Mouse (Mus musculus) ES-CJ7 (cell line): ENCODE data around the gene Dedd.
"Not testable (repeated sequence)": the region's sequence is repeated elsewhere in the genome, so short reads cannot be mapped to it uniquely, and the experiment has no call there.

Source experiments
- DNase-seq: peaks from one replicate; pipeline ENCODE4 v3.0.0; 2011; ENCODE audit warnings: low read depth, low spot score

Dedd gene

DNA sequence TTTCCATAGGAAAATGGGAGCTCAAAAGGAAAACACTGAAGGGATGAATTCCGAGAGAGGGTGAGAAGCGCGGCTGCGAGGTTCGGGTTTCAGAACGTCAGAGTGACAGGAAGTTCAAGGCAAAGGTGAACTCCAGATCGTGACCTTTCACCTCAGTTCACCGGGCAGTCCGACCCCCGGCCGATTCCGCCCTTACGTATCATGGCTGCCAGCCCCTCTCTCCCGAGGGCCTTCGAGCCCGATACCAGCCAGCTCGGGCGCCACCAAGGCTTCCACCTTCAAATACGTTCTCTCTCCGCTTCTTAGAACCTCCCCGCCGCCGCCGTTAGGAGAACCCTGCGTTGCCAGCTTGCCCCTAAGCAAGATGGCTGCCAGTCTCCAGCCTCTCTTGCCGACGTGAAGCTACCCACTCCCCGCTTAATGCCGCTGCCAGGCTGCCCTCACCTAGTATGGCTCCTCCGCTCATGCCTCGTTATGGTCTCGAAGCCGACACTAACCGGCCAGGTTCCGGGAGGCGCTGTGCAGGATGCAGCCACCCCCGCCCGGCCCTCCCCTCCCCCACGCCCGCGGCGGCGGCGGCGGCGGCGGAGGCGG, at the start of gene Dedd:
Gene Dedd (plus strand): TSS at position 307 of the 594 bp plus-strand sequence.
- peak; percentile 96 for DNase-seq

DNA sequence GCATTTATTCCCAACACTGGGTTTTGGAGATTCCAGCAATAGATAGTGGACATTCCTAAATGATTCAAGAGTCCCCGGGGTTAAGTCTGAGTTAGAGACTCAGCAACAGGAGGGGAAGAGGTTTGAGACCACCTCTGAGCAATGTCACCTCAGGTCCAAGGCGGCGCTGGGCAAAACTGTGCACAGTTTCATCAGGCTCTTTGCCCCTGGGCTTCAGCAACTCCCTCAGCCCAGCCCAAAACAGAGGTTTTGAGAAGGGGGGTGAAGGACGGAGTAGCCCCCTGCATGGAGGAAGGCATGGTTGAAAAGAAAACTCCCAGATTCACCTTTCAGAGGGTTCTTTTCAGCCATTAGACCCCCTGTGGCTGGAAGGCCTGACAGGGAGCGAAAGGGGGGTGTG, 49.2 kb upstream of the Dedd start:
- DNase-seq, result no peak

DNA sequence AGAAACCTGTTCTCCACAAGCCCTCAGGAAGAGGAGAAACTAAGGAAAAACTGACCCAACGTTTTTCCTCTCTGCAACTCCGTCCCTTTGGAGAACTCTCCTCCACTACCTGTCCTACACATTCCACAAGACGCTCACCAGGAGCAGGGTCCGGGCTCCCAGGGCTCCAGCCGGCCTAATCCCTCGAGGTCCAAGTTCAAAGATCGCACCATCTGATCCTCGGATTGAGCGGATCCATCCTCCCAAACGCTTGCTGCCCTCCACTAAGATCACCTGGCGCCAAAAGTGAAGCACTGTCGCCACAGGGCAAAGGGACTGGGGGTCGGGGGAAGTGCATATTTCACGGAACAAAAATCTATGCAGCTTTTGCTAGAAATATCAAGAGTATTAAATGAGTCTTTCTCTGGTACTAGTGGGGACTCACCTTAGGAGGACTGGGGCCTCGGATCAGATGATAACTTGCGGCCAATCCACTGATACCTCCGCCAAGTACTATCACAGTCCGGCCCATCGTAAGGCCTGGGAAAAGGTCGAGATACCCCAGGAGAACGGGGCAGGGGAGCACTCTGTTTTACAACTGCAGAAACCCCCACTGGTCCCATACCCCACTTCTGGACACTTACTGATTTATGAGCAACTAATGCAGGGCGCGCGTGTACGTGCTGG, 48.6 kb upstream of the Dedd start:
- DNase-seq, result no peak

DNA sequence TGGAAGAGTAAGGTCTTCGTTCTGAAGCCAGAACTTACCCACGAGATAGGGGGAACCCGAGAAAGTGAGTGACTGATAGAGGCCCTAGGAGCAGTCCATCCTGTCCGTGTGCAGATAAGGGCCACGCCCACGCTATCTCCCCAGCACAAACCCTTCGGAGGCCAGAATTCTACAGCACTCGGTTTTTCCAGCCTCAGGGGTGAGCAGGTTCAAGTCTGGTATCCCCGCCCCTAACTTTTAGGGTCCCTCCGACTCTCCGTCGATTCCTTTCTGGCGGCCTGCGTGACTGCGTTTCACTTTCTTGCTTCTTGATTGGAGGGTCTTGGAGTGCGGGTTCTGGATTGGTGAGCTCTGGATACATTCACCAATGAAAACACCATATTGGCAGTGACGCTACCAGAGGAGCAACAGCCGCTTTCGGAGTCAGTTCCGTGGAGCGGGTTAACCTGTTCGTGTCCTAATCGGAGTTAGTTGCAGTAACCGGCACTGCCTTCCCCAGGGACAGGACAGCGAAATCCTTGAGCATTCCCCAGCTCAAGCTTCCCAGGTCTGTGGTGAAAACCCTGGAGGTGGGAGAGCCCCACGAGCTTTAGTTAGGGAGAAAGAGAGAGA, 47.9 kb upstream of the Dedd start, which contains the start of gene Ppox:
Gene Ppox (minus strand): TSS at position 271 of the 612 bp plus-strand sequence.
- peak; percentile 99 for DNase-seq

DNA sequence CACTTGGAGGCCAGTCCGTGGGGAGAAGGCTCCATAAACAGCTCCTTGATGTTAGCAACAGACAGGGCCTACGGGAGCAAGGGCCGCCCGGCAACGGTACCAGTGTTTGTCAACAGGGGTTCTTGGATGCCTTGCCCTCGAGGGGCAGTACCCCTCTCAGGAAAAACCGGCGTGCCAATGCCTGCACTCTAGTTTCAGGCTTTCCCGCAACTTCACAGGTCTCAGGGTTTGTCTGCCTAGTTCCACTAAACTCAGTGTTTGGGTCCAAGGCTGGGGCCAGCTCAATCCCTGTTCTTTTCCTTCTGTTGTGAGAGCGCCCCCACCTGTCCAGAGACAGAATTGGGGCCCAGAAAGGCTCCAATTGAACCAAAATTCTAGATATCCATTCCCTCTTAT, 47.4 kb upstream of the Dedd start:
- peak; percentile 74 for DNase-seq

DNA sequence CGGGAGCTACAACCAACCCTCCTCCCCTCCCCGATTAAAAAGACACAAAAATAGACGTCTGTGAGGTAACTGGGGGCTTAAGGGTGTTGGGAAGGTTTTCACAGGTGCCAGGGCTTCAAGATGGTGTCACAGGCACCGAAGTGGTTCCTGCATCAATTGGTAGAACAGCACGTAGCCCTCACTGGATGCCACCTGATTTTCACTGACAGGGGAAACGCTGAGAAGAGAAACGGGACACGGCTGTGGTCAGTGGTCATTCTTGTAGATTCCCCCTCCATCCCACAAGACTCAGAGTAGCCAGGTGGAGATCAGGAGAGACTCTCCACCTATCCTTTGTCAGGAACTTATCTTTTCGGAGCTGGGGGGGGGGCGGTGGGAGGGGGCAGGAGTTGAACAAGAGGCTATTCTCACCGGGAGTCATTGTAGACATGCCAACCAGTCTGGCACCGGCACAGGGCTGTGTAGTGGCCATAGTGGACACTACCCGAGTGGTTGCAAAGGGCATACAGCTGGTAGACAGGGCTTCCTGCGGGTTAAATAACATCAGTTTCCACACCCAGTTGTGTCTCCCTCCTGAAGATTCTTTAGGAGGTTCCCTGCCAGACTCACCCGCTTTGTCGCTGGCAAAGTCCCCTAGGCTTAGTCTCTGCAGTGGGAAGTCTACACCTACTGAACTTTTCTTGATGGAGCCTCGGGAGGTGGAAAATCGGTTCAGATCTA, 46.7 kb upstream of the Dedd start:
- no peak for DNase-seq

DNA sequence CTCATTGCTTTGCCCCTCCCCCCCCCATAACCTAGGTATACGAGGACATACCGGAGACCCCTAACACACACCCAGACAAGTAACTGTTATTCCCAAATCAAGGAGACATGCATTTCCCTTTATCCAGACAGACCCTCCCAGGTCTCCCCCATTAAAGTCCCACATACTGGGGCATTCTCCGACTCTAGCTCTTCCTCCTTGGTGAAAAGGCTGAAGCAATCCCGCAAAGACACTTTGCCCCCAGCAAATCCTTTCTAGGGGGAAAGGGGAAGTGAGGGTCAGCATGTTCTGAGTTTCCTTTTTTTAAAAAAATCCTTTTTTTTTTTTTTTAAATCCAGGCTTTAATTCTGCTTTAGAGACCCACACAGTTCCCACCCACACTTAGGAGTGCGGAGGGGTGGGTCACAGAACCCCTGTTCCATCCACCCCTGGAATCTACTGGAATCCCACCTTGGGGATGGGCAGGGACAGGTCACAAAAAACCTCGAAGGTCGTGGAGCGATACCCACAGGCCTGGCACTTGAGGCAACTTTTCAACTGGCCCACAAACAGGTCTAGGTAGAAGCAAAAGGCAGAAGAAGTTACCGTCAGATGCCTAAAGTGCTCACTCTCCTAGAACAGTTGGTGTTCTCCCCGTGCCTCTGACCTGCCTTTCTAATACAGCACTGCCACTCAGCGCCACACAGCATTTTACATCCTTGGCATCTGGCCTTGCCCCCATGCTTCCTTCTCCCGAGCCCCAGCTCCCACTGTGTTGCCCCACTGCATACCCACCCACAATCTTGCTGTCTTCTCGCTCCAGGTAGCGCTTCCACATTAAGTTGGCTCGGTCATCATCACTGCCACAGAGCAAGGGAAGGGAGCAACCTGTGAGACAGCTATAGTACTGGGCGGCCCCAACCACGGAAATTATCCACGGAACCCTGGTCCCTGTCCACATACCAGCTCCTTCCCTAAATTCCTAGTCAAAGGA, 45.5 kb upstream of the Dedd start:
- no peak for DNase-seq

DNA sequence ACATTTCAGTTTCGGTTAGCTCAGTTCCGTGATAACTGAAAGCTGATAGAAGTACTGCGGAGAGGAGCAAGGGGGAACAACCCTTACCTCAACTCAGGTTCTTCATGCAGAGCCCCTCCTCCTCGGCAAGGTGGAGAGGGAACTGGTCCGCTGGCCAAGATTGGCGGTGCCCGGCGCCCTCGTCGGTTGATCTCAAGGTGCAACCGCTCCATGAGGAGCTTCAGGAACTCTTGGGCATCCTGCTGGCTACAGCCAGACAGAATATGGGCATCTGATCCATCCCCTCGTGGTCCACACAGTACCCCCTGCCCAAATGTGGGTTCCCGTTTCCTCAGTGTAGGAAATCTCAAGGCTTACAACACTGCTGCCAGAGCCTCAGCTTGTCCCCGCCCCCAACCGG, 44.5 kb upstream of the Dedd start:
- no peak for DNase-seq

DNA sequence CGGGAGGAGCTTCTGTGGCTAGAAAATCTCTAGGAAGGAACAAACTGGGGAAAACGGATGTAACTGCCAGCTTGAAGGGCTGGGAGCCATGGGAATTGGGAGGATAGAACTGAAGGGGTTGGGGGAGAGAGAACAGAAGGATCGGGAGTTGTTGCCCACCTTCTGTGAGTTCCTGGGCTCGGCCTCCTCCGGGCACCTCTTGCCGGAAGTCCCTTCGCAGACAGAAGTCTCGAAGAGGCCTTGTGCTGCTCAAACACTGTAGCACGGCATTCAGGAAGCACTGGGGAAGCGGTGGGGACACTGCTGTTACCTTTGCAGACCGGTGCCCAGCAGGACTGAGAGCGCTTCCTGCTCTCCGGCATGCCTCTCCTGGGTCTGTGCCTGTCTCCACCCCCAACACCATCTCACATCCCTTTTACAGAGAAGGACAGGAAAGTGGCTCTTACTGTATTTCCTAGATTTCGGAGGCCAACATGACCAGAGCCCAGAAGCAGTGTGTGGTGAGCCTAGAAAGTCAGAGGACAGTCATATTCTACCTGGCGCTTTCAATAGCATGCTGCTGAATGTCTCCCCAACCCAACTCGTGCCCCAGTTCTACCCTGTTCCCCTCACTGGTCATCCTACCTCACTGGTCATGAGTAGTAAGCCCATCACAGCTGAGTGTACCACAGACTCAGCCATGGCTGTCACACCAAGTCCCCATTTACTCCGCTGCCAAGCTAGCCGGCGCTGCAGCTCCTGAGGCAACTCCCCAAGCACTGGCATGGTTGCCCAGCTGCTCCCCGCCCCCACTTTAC, 43.7 kb upstream of the Dedd start:
- no peak for DNase-seq

DNA sequence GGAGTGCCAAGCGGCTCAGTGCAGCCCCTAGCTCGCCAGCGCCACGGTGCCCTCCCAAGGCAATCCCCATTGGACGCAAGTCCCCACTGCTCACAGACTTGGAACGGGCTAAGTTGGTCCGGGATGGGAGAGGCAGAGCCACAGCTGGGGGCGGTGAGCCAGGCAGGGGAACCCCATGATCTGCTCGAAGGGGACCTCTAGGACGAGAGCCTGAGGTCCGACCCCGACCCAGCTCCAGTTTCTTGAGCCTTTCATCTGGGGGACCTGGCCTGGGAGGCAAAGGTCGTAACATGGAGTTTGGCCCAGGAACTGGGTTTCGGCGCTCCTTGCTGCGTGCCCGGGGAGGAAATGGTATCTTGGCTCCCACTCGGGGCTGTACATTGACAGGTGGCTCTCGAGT, 42.4 kb upstream of the Dedd start:
- no peak for DNase-seq

DNA sequence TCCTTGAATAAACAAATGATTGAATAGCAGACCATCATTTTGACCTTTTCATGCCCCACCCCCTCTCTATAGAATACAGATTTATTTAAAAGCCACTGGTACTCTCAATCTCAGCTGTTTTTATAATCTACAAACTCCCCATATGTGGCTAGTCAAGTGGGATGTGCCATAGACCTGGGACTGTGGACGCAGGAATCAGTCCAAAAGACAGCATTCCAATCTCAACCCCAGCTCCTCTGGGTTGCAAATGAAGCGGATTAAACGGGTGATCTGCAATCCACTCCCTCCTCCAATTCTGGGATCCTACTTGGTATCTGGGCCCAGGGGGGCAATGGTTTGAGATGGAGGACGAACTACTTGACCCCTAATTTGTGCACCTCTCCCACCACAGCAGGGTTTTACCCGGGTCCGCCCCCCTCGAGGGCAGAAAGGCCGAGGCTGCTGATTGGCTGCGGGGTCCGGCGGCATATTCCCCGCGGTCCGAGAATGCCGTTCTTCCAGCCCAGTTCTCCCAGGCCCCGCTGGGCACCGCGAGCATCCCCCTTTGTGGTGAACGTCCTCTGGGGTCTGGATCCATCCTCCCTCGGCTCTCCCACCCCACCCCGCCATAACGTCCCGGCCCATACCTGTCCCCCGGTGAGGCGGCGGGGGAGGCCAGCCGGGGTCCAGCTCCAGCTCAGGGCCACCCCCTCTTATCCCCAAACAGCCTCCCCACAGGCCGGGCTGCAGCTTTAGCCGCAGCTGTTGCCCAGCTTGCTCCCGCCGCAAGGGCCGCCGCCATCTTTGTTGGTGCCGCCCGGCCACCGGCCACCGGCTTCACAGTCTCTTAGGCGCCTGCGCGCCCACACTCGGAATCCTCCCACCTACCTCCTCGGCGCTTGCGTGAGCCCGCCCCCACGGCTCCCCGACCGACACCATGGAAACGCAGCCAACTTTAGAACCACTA, 41.5 kb upstream of the Dedd start, which contains the start of gene Usp21:
Gene Usp21 (minus strand): TSS at position 856 of the 946 bp plus-strand sequence.
- peak; percentile 95 for DNase-seq

DNA sequence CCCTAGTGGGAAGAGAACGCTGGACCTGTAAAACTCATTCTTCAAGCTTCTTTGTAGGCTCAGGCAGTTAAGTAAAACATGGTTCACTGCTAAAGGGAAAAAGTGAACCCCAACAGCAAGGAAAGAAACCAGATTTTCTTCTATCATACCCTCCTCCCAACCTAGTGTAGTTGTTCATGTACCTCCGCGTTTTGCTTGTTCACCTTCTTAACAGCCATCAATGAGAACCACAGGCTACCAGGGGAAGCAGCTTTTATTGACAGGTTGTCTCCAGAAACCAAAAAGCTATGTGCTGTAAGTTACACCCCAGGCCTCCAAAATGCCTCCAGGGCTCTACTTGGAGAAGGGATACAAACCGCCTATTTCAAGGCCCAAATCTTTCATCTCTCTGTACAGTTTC, 40.6 kb upstream of the Dedd start:
- DNase-seq, result no peak

DNA sequence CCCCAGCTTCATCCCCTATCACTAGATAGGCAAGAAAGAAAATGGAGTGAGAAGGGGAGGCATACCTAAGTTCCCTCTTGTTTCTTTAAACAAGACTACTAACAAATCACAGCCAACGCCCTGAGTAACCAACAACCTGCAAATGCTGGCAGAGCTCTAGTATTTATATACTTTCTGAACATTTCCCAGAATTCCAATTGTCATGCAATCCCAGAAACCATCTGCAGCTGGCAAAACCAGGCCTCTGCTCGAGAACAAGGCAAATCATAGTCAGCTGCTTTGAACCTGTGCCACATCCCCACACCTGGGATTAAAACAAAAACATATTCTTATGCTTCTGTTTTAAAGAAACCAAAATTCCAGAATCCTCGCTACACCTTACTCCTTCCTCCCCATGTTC, 35.6 kb upstream of the Dedd start:
- DNase-seq, result no peak

DNA sequence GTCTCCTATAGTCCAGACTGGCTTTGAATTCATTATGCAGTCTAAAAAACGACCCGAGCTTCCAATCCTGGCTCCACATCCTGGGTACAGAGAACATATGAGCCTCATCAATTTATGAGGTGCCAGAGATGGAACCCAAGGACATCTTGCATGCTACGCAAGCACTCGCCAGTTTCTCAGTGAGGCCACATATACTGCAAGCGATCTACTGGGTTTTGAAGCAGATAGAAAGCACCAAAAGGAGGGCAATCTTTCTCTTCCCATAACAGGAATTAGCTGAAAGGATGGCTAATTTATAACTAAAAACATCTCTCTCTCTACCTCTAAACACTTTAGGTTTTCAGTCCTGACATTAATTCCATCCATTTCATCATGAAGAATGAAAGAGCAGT, 35.0 kb upstream of the Dedd start:
- DNase-seq, result no peak

DNA sequence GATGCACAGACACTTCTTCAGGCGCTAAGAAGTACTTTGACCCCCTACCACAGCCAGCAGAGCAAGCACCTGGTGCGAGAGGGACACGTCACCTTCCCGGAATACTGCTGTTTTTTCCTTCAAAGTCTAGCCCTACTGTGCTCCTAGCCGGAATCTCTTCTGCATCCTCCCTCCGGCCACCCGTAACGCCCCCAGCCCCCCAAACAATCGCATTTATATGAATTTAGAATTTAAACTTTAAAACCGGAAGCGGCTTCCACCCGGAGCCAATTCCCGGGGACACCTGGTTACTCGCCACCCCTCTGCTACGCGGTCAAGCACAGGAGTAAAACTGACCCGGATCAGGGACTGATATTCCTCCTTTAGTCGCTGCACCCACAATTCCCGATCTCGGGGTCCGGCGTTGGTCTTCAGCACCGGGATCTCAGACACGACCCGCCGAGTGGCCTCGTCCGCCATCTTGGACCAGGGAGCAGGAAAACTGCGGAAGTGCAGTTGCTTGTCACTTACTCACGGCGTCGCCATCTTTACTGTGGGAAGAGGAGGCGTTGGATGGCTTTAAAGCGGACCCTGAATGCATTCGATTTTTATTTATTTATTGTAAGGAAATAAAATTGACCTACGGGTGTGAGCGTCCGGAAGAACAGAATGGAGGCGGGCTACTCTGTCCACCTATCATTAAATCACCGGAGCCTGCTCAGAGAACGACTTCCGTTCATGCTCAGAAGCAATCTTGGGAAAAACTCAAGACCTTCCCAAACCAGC, 34.5 kb upstream of the Dedd start, which contains the start of gene Ufc1:
Gene Ufc1 (minus strand): TSS at position 727 of the 765 bp plus-strand sequence.
- DNase-seq, result peak; percentile 92

DNA sequence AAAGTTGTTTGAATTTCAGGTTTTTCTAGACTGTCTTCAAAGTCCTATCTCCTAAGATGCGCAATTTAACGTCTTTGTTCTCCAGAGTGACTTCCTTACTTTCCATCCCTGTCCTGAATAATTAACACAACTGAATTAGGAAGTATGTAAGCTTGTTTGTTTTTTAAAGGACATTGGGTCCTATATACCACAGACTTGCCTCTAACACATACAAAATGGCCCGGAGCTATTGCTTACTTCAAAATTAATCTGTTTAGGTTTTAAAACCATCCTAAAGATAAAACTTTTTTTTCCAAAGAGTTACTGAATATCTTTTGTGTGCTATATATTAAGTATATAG, 33.9 kb upstream of the Dedd start:
- DNase-seq, result no peak

DNA sequence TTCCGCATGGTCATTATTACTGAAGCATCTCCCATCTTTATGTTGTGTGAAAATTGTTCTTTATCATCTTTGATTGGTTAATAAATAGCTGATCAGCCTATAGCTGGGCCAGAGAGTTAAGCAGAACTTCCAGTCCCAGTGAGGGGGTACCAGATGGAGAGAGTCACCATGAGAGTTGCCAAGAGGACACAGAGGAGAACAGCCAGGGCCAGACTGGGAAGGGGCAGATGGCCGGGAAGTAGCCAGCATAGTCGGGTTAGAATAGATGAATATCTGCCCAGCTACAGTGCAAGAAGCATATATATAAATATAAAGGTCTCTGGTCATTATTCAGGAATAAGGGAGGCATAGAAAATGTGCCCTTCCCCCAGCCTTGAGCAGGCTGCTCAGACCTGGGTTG, 30.7 kb upstream of the Dedd start:
- DNase-seq, result no peak

DNA sequence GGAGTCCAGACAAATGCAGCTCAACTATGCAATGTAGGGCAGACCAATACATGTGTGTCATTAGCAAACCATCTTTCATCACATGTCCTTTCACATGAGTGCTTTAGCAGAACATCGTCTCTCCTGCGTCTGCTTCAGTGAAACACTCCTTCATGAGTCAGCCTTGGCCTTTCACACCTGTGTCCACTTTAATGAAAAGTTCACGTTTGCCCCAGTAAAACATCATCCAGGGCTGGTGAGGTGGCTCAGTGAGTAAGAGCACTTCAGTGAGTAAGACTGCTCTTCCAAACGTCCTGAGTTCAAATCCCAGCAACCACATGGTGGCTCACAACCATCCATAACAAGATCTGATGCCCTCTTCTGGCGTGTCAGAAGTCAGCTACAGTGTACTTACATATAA, 22.8 kb upstream of the Dedd start:
- not testable (repeated sequence) for DNase-seq

DNA sequence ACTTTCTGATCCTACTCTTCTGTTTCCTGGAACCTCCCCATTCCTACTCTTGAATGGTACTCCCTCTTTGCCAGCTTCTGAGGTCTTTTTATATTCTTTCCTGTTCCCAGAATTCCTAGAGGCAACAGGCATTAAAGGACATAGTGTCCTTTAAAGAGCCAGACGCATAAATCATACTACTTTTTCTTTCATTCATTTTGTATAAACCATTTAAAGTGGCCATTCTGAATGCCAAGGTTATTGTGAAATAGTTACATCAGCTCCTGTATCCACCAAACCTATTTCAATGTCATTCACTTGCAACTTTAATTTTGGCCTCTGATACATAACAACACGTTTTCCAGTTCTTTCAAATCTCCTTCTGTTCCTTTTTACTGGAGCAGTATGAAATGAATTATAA, 19.6 kb upstream of the Dedd start:
- no peak for DNase-seq
